Mouse (Mus musculus) forebrain, embryonic 11.5 days (tissue): ENCODE results near the gene Adamts4. TPM values are rescaled to one million over a fixed set of nuclear protein-coding genes. Genes with fewer than 3 reads are reported as not detected.

Source experiments
- ATAC-seq: fragments of 200-750 bp; cut with Nextera tagmentation; replicated peaks from 2 replicates; pipeline ENCODE4 v1.8.0; 2017; ENCODE audit warnings: moderate TSS enrichment; ENCODE audit not compliant: low FRiP score
- DNase-seq: peaks from one replicate; pipeline ENCODE4 v3.0.0-alpha.2; 2017; ENCODE audit warnings: low spot score
- H3K27ac ChIP-seq: fragments of 300-500 bp; sonication (generic); 2 replicates; pipeline ENCODE4 v1.5.1; 2014; ENCODE audit warnings: low read depth, low read length
- H3K27me3 ChIP-seq: fragments of 300-500 bp; sonication (generic); 2 replicates; pipeline ENCODE4 v1.6.1; 2014; ENCODE audit warnings: mild to moderate bottlenecking, low read length, mixed read lengths; ENCODE audit not compliant: control insufficient read depth, insufficient read depth
- H3K36me3 ChIP-seq: fragments of 300-500 bp; sonication (generic); 2 replicates; pipeline ENCODE4 v1.6.1; 2014; ENCODE audit warnings: mild to moderate bottlenecking, low read length, moderate library complexity, mixed read lengths; ENCODE audit not compliant: control insufficient read depth, insufficient read depth
- H3K4me1 ChIP-seq: fragments of 300-500 bp; sonication (generic); replicated peaks from 2 replicates; pipeline ENCODE4 v1.6.1; 2014; ENCODE audit warnings: low read length, mixed read lengths; ENCODE audit not compliant: control insufficient read depth, insufficient read depth
- H3K4me2 ChIP-seq: fragments of 300-500 bp; sonication (generic); 2 replicates; pipeline ENCODE4 v1.6.1; 2014; ENCODE audit warnings: low read depth, mild to moderate bottlenecking, low read length, moderate library complexity, mixed read lengths; ENCODE audit not compliant: severe bottlenecking
- H3K4me3 ChIP-seq: fragments of 300-500 bp; sonication (generic); 2 replicates; pipeline ENCODE4 v1.5.1; 2014; ENCODE audit warnings: low read depth, low read length
- H3K9ac ChIP-seq: fragments of 300-500 bp; sonication (generic); 2 replicates; pipeline ENCODE4 v1.6.1; 2014; ENCODE audit warnings: low read length
- H3K9me3 ChIP-seq: fragments of 300-500 bp; sonication (generic); 2 replicates; pipeline ENCODE4 v1.6.1; 2016; ENCODE audit warnings: low read length, mixed read lengths; ENCODE audit not compliant: control insufficient read depth
- WGBS: fragments of 180-500 bp; shearing (Covaris S2); extraction: QIAGEN DNeasy Blood & Tissue Kit; methylation state at CpG from one replicate; pipeline ENCODE4 v1.1.7; 2014; 5-methylcytosine and 5-hydroxymethylcytosine counted together
- polyA plus RNA-seq: library from polyadenylated mRNA; unstranded; fragments of >200 nt; fragmentation: Nextera tagmentation; extraction: Ambion mirVana; gene quantifications from 2 replicates; pipeline ENCODE4 v1.2.1, GENCODE M21; 2014

The Adamts4 gene
- polyA plus RNA-seq, 1 experiment from 2014 or later, result 7.1 TPM

DNA sequence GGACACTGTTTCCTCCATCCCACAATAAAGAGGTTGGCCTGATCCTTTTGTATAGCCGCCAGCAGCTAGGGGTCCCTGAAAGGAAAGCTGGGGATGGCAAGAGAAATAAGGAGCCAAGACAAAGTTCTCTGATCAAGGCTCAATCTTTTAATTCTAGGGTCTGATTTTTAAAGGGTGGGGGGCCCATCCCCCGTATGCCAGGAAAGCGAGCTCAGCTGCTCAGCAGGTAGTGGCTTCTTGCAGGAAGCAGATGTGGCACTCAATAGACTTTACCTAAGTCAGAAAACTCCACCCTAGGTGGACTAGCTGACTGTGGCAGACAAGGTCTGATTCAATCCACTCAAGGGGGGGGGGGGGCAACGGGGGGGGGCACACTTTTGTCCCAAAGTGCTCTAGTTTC lies 23.4 kb upstream of the Adamts4 start:
- WGBS, result 36% methylated on average over 4 of the region's 4 CpGs
- Histone ChIP-seq H3K27ac (no peak overlapping the region), H3K4me2 (no peak overlapping the region), H3K9ac (no peak overlapping the region), H3K9me3 (no peaks in the 10 kb centered on the region), H3K4me1 (no peaks in the 10 kb centered on the region; the same call in 1 of the 2 replicates), H3K36me3 (no peaks in the 10 kb centered on the region), H3K4me3 (no peak overlapping the region), H3K27me3 (no peaks in the 10 kb centered on the region)
- DNase-seq (no peak), ATAC-seq (no peak)

DNA sequence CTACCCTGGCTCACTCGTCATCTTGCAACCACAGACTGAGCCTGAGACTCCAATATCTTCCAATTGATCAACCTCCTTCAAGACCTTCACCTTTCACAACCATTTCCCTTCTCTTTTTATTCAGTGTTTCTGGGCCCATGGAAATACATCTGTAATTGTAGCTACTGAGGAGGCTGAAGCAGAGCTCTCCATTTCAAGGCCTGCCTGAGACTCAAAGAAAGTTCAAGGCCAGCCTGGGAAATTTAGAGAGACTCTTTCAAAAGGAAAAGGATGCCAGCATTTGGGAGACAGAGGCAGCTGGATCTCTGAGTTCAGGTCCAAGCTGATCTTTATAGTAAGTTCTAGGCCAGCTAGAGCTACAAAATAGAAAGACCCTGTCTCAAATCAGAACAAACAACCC lies 22.3 kb upstream of the Adamts4 start:
- H3K36me3 ChIP-seq, result no peaks in the 10 kb centered on the region
- H3K4me2 ChIP-seq, result no peak overlapping the region
- H3K4me3 ChIP-seq, result no peak overlapping the region
- ATAC-seq (no peak), DNase-seq (no peak)
- H3K27me3 ChIP-seq, result no peaks in the 10 kb centered on the region
- no peak overlapping the region for H3K27ac ChIP-seq
- H3K4me1 ChIP-seq, result no peaks in the 10 kb centered on the region; the same call in 1 of the 2 replicates
- 94% methylated on average over 1 of the region's 1 CpGs for WGBS
- no peaks in the 10 kb centered on the region for H3K9me3 ChIP-seq
- no peak overlapping the region for H3K9ac ChIP-seq

DNA sequence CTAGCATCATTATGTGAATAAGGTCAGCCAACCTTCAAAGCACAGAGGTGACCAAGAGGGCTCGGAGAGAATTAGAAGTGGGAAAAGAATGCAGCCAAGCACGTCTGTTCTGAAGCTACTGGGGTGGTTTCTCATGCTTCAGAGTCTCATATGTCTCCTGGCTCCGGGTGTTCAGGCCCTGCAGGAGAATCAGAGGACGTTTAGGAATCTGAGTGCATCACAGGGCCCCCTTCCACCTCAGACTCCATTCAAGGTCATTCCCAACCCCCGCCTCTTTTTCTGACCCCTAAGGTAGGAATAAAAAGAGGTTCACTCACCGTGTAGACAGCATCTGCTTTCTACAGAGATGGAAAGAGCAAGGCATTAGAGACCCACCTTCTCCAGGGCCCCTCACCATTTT lies 20.5 kb upstream of the Adamts4 start:
- DNase-seq (no peak), ATAC-seq (no peak)
- no peak overlapping the region for H3K4me2 ChIP-seq
- 35% methylated on average over 6 of the region's 6 CpGs for WGBS
- H3K9ac ChIP-seq, result no peak overlapping the region
- H3K4me3 ChIP-seq, result no peak overlapping the region
- H3K4me1 ChIP-seq, result no peaks in the 10 kb centered on the region; the same call in 1 of the 2 replicates
- no peaks in the 10 kb centered on the region for H3K27me3 ChIP-seq
- no peaks in the 10 kb centered on the region; the same call in 1 of the 2 replicates for H3K36me3 ChIP-seq
- H3K9me3 ChIP-seq, result no peaks in the 10 kb centered on the region
- no peak overlapping the region for H3K27ac ChIP-seq

DNA sequence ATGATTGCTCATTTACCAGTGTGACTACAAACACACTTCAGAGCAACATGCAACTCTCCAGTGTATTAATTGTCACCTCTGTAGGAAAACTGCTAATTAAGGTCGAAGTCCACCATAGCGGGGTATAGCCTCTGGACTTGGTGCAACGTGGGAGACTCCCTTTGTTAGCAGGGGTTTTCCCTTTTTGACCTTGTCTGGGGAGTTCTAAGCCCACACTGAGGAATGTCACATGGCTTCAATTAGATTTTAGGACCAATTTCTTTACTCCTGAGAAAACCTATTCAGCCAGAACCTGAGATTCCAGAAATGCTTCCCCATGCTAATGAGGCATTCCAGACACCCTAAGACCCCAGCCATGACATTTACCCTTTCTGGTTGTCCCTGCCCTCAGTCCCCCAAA lies 20.0 kb upstream of the Adamts4 start:
- Histone ChIP-seq H3K36me3 (no peaks in the 10 kb centered on the region; the same call in 1 of the 2 replicates), H3K9me3 (no peaks in the 10 kb centered on the region), H3K4me1 (no peaks in the 10 kb centered on the region; the same call in 1 of the 2 replicates), H3K27ac (no peak overlapping the region), H3K4me3 (no peak overlapping the region), H3K4me2 (no peak overlapping the region), H3K9ac (no peak overlapping the region), H3K27me3 (no peaks in the 10 kb centered on the region)
- DNase-seq (no peak), ATAC-seq (no peak)
- 16% methylated on average over 3 of the region's 3 CpGs for WGBS

DNA sequence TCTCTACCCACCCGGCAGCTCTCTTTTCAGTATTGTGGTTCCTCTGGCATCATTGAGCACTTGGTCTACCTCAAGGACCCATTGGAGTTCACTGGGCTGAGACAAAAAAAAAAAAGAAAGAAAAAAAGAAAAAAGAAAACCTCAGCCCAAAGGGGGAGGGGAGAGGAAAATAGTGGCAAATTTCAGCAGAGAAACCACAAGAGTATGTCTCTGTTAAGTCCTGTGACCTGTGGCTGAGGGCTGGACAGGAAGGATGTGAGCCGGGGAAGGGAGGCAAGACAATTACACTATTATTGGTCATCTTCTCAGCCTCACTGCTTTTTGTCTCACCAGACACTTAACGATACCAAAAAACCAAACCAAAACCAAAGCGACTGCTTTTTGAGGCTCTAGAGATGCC lies 18.4 kb upstream of the Adamts4 start:
- WGBS, result 71% methylated on average over 4 of the region's 4 CpGs
- Histone ChIP-seq H3K36me3 (peaks cover 8% of the 10 kb centered on the region; the same call in 1 of the 2 replicates), H3K4me2 (no peak overlapping the region), H3K4me3 (no peak overlapping the region), H3K4me1 (no peaks in the 10 kb centered on the region; the same call in 1 of the 2 replicates), H3K9ac (no peak overlapping the region), H3K27ac (no peak overlapping the region), H3K9me3 (no peaks in the 10 kb centered on the region), H3K27me3 (no peaks in the 10 kb centered on the region)
- no peak for DNase-seq
- no peak for ATAC-seq

DNA sequence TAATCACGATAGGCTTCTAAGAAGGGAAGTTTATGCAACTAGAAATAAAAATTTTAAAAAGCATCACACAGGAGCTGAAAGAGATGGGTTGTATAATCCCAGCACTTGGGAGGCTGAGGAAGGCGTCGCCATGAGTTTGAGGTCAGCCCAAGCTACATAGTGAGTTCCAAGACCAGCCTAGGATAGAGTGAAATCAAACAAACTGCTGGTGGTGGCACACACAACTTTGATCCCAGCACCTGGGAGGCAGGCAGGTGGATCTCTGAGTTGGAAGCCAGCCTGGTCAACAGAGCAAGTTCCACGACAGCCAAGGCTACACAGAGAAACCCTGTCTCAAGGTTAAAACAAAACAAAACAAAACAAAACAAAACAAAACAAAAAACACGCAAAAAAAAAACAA lies 17.9 kb upstream of the Adamts4 start:
- ATAC-seq (no peak), DNase-seq (no peak)
- Histone ChIP-seq H3K4me2 (no peak overlapping the region), H3K27me3 (no peaks in the 10 kb centered on the region), H3K4me3 (no peak overlapping the region), H3K27ac (no peak overlapping the region), H3K4me1 (no peaks in the 10 kb centered on the region; the same call in 1 of the 2 replicates), H3K9ac (no peak overlapping the region), H3K9me3 (no peaks in the 10 kb centered on the region), H3K36me3 (peaks cover 11% of the 10 kb centered on the region; the same call in 1 of the 2 replicates)
- WGBS, result 88% methylated on average over 5 of the region's 5 CpGs

DNA sequence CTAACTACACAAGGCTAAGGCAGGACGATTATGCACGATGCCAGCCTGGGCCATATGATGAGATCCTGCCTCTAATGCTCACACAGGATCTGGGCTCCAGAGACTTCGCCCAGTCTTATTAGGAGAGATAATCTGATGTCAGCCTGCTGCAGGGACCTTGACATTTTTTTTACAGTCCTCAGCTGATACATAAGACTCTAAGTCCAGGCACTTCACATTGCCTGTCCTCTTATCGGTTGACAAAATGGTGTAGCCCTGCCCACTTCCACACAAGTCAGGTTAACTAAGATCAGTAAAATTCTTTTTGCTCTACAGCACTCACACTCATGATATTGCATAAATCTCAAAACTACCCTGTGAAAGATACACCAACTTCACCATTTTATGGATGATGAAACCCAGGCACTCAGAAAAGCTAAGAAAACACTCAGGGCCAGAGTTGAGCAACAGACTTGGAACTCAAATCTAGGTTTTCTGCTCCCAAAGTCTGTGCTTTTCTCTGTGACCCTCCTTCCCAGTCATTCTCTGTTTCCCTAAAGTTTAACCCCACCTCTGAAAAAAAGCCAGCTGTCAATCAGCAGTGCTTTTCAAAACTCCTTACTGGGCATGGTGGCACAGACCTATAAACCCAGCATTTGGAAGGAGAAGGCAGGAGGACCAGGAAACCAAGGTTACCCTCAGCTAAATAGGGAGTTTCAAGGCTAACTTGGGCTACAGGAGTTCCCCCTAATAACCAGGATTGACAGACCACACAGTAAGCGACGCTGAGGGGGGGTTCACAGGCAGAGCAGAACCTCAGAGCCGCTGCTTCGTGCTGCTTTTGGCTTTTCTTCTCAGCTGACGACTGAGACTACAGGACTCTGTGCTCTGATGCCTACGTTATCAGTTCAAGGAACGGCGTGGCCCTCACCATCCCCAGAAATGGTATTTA lies 17.2 kb upstream of the Adamts4 start:
- no peak for ATAC-seq
- Histone ChIP-seq H3K27ac (no peak overlapping the region), H3K4me3 (no peak overlapping the region), H3K4me2 (no peak overlapping the region), H3K9me3 (no peaks in the 10 kb centered on the region), H3K4me1 (no peaks in the 10 kb centered on the region; the same call in 1 of the 2 replicates), H3K36me3 (peaks cover 16% of the 10 kb centered on the region; the same call in 1 of the 2 replicates), H3K27me3 (no peaks in the 10 kb centered on the region), H3K9ac (no peak overlapping the region)
- no peak for DNase-seq
- 85% methylated on average over 12 of the region's 12 CpGs for WGBS

DNA sequence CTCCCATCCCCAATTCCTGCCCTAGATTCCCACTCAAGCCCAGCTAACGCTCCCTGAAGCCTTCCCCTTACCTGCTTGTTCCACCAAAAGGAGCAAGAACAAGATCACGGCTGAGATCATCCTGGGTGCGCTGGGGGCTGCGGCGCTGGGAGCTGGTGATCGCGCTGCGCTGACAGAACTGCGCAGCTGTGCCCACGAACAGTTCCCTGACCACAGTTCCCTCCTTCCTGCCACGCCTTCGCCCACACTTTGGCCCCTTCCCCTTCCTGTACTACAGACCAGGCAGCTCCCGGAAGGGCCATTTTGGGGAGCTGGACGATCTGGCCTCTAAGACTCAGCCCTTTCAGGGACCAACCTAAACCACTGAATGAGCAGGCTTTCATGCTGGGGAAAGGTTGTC lies 16.1 kb upstream of the Adamts4 start, which contains the start of gene Fcer1g:
Gene Fcer1g, minus strand, starts transcription at position 240 of the 400 bp plus-strand sequence.
- no peak within 1 kb of the TSS for H3K4me3 ChIP-seq
- peaks cover 16% of the 10 kb centered on the region; the same call in 1 of the 2 replicates for H3K36me3 ChIP-seq
- H3K9me3 ChIP-seq, result no peaks in the 10 kb centered on the region
- no peaks in the 10 kb centered on the region; the same call in 1 of the 2 replicates for H3K4me1 ChIP-seq
- no peak within 1 kb of the TSS for H3K4me2 ChIP-seq
- H3K27me3 ChIP-seq, result no peaks in the 10 kb centered on the region
- ATAC-seq, result no peak
- no peak within 1 kb of the TSS for H3K27ac ChIP-seq
- H3K9ac ChIP-seq, result no peak within 1 kb of the TSS
- DNase-seq, result no peak
- 93% methylated on average over 14 of the region's 14 CpGs for WGBS
